Mouse (Mus musculus) forebrain, embryonic 13.5 days (tissue): ENCODE measurements around the gene Pld1. TPM values are rescaled to one million over a fixed set of nuclear protein-coding genes. Genes with fewer than 3 reads are reported as not detected.

Experiments
- ATAC-seq: fragments of 200-750 bp; cut with Nextera tagmentation; 2 replicates; pipeline ENCODE4 v1.8.0; 2017
- H3K27ac ChIP-seq: fragments of 300-500 bp; sonication (generic); 2 replicates; pipeline ENCODE4 v1.5.1; 2015; ENCODE audit warnings: inconsistent platforms, mild to moderate bottlenecking, moderate library complexity
- H3K27me3 ChIP-seq: fragments of 300-500 bp; sonication (generic); 2 replicates; pipeline ENCODE4 v1.6.1; 2015; ENCODE audit warnings: mild to moderate bottlenecking, inconsistent platforms
- H3K36me3 ChIP-seq: fragments of 300-500 bp; sonication (generic); 2 replicates; pipeline ENCODE4 v1.6.1; 2015; ENCODE audit warnings: mild to moderate bottlenecking, inconsistent platforms; ENCODE audit not compliant: poor library complexity, severe bottlenecking
- H3K4me1 ChIP-seq: fragments of 300-500 bp; sonication (generic); 2 replicates; pipeline ENCODE4 v1.6.1; 2015; ENCODE audit warnings: inconsistent platforms
- H3K4me2 ChIP-seq: fragments of 300-500 bp; sonication (generic); 2 replicates; pipeline ENCODE4 v1.6.1; 2015; ENCODE audit warnings: inconsistent platforms, mild to moderate bottlenecking, moderate library complexity
- H3K4me3 ChIP-seq: fragments of 300-500 bp; sonication (generic); 2 replicates; pipeline ENCODE4 v1.5.1; 2015; ENCODE audit warnings: mild to moderate bottlenecking, inconsistent platforms
- H3K9ac ChIP-seq: fragments of 300-500 bp; sonication (generic); 2 replicates; pipeline ENCODE4 v1.6.1; 2015; ENCODE audit warnings: mild to moderate bottlenecking, inconsistent platforms
- H3K9me3 ChIP-seq: fragments of 300-500 bp; sonication (generic); replicated peaks from 2 replicates; pipeline ENCODE4 v1.6.1; 2016; ENCODE audit warnings: inconsistent platforms
- whole genome bisulfite sequencing: fragments of 180-500 bp; shearing (Covaris S2); methylation state at CpG from one replicate; pipeline ENCODE4 v1.1.7; 2015; 5-methylcytosine and 5-hydroxymethylcytosine counted together
- polyA plus RNA-seq: library from polyadenylated mRNA; unstranded; fragments of >200 nt; fragmentation: Nextera tagmentation; extraction: Ambion mirVana; gene quantifications from 2 replicates; pipeline ENCODE4 v1.2.1, GENCODE M21; 2015

Pld1 gene
- polyA plus RNA-seq, 1 experiment from 2014 or later, result 2.7 TPM

DNA sequence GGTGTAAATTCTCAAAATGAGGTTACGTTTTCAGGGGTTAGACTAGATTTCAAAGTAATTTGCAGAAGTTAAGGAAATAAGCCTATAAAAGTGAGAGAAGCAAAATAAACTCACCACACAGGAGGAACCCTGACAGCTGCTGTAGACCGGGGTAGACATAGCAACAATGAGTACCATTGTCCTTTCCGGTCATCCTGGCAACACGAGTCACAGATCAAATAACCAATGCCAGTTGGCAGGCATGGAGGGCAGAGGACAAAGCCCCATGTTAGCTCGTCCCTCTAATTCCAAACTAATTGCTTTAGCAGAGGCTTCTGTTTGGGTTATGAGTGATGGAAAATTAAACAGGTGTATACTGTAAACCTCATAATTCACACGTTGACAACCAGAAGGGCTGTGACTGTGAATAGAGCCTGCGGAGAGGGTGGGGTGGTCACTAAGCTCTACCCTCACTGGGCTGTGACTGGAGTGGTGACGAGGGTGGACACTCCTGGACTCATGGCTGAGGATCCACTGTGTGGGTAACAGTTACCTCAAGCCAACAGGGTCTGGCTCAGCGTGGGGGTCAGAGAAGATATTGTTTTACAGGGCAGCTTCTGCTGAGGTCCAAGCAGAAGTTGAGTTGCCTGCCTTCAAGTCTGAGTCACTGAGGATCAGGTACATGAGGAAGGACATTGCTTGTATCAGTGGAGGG, 39.7 kb downstream of the Pld1 start:
- Histone ChIP-seq H3K27ac (no peak overlapping the region), H3K4me3 (no peak overlapping the region), H3K9ac (no peak overlapping the region), H3K27me3 (no peaks in the 10 kb centered on the region), H3K4me1 (no peaks in the 10 kb centered on the region), H3K9me3 (no peaks in the 10 kb centered on the region), H3K36me3 (no peaks in the 10 kb centered on the region), H3K4me2 (no peak overlapping the region)
- WGBS, result 69% methylated on average over 9 of the region's 9 CpGs
- ATAC-seq, result no peak

DNA sequence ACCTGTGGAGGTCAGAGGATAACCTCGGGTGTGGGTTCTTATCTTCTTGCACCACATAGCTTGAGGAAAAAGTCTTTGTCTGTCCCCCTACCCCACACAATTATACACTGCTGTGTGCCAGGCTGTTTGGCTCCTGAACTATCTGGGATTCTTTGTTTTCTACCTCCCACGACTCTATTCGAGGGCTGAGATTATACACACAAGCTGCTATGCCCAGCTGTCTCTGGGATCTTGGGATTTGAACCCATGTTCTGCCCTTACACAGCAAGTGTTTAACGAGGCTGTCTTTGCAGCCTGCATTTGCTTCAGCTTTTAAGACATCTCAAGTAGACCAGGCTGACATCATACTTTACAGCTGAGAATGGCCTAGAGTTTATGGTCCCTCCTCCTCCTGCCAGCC, 43.1 kb downstream of the Pld1 start:
- WGBS, result 49% methylated on average over 4 of the region's 4 CpGs
- H3K4me2 ChIP-seq, result no peak overlapping the region
- peaks cover 15% of the 10 kb centered on the region for H3K4me1 ChIP-seq
- no peaks in the 10 kb centered on the region for H3K27me3 ChIP-seq
- H3K9me3 ChIP-seq, result no peaks in the 10 kb centered on the region
- H3K4me3 ChIP-seq, result no peak overlapping the region
- ATAC-seq, result no peak
- H3K9ac ChIP-seq, result no peak overlapping the region
- no peaks in the 10 kb centered on the region for H3K36me3 ChIP-seq
- H3K27ac ChIP-seq, result no peak overlapping the region

DNA sequence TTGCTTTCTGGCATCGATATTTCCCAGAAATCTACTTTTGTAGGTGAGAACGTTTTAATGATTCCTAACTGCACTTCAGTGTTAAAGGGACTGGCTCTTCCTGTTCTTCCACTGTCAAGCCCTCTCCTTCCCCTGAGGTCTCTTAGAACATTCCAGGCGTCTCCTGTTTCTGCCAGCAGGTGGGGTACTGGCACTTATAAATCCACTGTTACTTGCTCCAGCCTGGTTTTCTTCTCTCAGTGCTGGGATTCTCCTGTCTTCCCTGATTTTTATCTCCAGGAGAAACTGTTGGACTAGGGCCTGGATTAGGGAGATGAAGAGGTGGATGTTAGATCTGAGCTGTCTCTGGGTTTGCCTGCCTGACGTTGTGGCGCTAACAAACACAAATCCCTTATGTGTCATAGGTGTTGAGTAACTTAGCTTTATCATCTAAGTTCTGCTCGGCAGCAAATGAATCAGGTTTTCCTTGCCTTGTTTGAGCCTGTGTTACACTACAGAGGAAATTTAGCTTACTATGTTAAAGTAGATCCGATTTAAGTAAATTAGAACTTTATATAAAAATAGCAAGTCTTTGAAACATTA, 44.0 kb downstream of the Pld1 start:
- Histone ChIP-seq H3K4me2 (no peak overlapping the region), H3K4me3 (no peak overlapping the region), H3K9me3 (no peaks in the 10 kb centered on the region), H3K4me1 (peaks cover 15% of the 10 kb centered on the region), H3K9ac (no peak overlapping the region), H3K27me3 (no peaks in the 10 kb centered on the region), H3K27ac (no peak overlapping the region), H3K36me3 (no peaks in the 10 kb centered on the region)
- 45% methylated on average over 7 of the region's 7 CpGs for WGBS
- ATAC-seq, result peak; percentile 64

DNA sequence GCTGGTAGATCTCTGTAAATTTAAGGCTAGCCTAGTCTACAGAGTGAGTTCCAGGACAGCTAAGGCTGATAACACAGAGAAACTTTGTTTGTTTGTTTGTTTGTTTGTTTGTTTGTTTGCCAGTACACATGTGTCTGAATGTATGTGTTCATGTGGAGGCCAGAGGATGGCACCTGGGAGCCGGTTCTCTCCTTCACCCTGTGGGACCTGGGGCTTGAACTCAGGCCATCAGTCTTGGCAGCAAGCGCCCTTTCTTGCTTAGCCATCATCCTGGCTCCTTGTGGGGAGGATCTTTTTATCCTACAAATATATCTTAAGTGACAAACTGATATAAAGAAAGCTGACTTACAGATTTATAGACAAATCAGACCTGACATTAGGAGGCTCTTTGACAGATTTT, 44.8 kb downstream of the Pld1 start:
- Histone ChIP-seq H3K4me3 (no peak overlapping the region), H3K27me3 (no peaks in the 10 kb centered on the region), H3K9me3 (no peaks in the 10 kb centered on the region), H3K9ac (no peak overlapping the region), H3K36me3 (no peaks in the 10 kb centered on the region), H3K4me1 (peaks cover 21% of the 10 kb centered on the region), H3K27ac (peak overlapping the region; percentile 41; the same call in 1 of the 2 replicates), H3K4me2 (no peak overlapping the region)
- WGBS, result 69% methylated on average over 2 of the region's 2 CpGs
- no peak for ATAC-seq

DNA sequence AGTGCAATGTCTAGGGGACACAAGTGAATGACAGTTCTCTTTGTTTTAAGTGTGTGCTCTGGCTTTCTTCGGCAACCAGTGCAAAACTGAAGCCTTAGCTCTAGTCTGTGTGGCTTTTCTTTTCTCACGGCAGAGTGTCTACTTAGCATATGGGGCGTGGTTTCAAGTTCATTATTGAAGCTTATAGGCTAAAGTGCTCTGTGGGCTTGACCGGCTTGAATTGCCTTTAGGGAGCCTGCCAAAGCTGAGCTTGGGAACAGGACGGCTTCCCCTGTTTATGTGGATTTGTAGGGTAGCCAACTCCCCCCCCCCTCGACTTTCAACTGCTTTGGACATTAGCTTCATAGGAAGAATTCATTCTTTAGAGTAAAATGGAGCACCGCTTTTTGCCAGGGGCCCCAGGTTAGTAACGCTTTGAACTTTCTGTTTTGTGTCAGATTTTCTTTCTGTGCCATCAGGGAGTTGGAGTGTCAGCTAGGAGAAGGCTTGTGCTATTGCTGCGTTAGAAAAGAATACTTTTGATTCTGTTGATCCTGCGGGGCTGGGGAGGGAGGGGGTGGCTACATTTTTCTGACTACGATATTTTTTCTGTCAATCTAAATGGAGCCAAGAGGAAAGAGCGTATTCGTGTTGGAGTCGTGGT, 45.6 kb downstream of the Pld1 start:
- H3K27me3 ChIP-seq, result no peaks in the 10 kb centered on the region
- peaks cover 21% of the 10 kb centered on the region for H3K4me1 ChIP-seq
- peak overlapping the region; percentile 52 for H3K4me2 ChIP-seq
- H3K9me3 ChIP-seq, result no peaks in the 10 kb centered on the region
- peak overlapping the region; percentile 21 for H3K4me3 ChIP-seq
- no peak overlapping the region for H3K9ac ChIP-seq
- ATAC-seq, result peak; percentile 97
- H3K27ac ChIP-seq, result peak overlapping the region; percentile 60; the same call in 1 of the 2 replicates
- WGBS, result 4% methylated on average over 14 of the region's 14 CpGs
- no peaks in the 10 kb centered on the region for H3K36me3 ChIP-seq

DNA sequence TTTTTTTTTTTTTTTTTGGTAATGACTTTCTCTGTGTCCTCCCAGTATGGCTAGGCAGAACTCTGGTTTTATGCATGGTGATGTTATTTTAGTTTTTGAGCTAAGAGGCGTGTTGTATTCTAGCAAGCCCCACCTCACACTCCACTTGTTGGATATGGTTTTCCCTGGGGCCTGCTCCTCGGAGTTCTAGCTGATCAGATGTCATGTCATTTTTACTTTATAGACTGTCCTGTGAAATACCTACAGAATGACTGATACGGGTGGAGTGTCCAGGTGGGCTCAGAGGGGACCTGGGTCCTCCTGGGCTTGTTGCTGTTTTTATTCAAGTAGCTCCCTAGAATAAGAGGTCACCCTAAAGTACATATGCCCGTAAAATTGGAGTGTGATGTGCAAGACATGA, 46.1 kb downstream of the Pld1 start:
- peak overlapping the region; percentile 61; the same call in 1 of the 2 replicates for H3K27ac ChIP-seq
- ATAC-seq, result no peak
- H3K36me3 ChIP-seq, result no peaks in the 10 kb centered on the region
- H3K27me3 ChIP-seq, result no peaks in the 10 kb centered on the region
- H3K4me3 ChIP-seq, result peak overlapping the region; percentile 21
- H3K4me2 ChIP-seq, result peak overlapping the region; percentile 52
- 46% methylated on average over 4 of the region's 4 CpGs for WGBS
- no peaks in the 10 kb centered on the region for H3K9me3 ChIP-seq
- no peak overlapping the region for H3K9ac ChIP-seq
- H3K4me1 ChIP-seq, result peaks cover 21% of the 10 kb centered on the region

DNA sequence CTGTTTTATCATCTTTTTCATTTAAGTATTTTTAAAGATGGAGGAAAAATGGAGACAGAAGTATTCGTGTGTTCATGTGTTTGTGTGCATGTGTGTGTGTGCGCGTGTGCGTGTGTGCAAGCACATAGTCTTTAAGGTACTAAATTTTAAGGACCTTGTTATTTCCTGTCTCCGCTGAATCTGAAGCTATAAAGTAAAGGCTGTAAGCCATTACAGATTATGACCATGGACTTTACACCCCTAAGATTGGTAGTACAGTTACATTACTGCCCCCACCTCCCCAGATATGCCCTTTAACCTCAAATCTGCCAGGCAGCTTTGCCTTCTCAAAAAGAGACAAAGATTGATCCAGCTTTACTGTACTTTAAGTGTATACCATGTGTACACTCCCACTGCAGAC, 46.8 kb downstream of the Pld1 start:
- H3K4me1 ChIP-seq, result peaks cover 21% of the 10 kb centered on the region
- H3K27me3 ChIP-seq, result no peaks in the 10 kb centered on the region
- H3K9ac ChIP-seq, result no peak overlapping the region
- WGBS, result 97% methylated on average over 5 of the region's 5 CpGs
- no peak overlapping the region for H3K4me2 ChIP-seq
- no peak for ATAC-seq
- H3K36me3 ChIP-seq, result no peaks in the 10 kb centered on the region
- no peak overlapping the region for H3K4me3 ChIP-seq
- H3K27ac ChIP-seq, result no peak overlapping the region
- no peaks in the 10 kb centered on the region for H3K9me3 ChIP-seq

DNA sequence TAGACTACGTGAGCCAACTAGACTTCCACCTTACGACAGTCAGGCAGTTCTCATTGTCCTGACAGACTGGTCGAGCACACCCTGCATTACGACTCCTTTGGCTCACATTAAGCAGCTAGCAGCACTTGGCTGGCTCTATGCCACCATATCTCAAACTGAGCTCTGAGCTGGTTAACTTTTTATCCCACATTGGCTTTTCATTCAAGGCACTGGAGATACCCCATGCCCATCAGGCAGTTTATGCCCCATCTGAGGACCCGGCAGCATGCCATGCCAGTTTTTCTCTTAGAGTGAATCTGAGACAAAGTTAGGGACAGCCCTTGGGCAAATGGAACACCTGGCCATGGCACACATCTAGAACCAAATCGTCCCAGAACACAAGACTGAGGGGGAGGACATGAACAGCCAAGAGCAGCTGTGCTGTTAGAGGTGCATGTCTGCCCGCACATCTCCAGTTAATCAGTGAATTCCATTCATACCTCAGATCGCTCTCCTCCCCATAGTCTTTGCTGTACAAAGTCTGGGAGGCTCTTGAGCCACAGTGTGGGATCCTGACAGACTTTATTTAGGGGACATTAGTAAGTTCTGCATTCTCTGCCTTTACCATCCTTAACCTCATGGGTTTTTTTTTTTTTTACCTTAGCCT, 49.5 kb downstream of the Pld1 start:
- H3K36me3 ChIP-seq, result no peaks in the 10 kb centered on the region
- H3K4me2 ChIP-seq, result no peak overlapping the region
- H3K9me3 ChIP-seq, result no peaks in the 10 kb centered on the region
- WGBS, result 59% methylated on average over 8 of the region's 8 CpGs
- H3K9ac ChIP-seq, result no peak overlapping the region
- H3K4me1 ChIP-seq, result peaks cover 21% of the 10 kb centered on the region
- H3K27me3 ChIP-seq, result no peaks in the 10 kb centered on the region
- no peak for ATAC-seq
- no peak overlapping the region for H3K4me3 ChIP-seq
- H3K27ac ChIP-seq, result no peak overlapping the region

DNA sequence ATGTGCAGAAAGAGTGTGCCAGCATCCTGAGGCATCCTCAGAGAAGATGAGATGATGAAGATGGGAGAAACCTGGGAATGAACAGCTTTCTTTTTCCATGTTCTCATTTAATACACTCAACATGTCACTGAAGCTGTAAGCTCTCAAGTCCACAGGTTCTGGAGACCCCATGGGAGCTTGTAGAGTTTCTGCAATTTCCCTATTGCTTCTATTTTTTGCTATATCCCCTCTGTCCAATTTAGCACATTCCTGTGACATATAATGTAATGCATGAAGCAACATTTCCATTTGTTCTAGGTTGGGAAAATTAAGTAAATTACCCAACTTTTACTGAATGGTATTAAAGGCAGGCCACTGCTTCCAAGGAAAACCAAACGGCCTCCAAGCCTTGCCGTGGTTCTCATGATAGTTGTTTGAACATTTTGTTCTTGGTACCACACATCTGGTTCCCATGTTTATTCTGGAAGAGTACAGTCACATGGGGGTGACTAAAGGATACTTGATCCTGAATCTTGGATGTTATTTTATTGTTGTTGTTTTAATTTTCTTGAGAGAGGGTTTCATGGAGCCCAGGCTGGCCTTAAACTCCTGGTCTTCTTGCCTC, 52.7 kb downstream of the Pld1 start:
- no peaks in the 10 kb centered on the region for H3K27me3 ChIP-seq
- WGBS, result 90% methylated on average over 2 of the region's 2 CpGs
- no peaks in the 10 kb centered on the region for H3K9me3 ChIP-seq
- H3K27ac ChIP-seq, result no peak overlapping the region
- no peak overlapping the region for H3K4me3 ChIP-seq
- no peak overlapping the region for H3K9ac ChIP-seq
- no peak for ATAC-seq
- no peaks in the 10 kb centered on the region for H3K36me3 ChIP-seq
- H3K4me2 ChIP-seq, result no peak overlapping the region
- H3K4me1 ChIP-seq, result peaks cover 6% of the 10 kb centered on the region

DNA sequence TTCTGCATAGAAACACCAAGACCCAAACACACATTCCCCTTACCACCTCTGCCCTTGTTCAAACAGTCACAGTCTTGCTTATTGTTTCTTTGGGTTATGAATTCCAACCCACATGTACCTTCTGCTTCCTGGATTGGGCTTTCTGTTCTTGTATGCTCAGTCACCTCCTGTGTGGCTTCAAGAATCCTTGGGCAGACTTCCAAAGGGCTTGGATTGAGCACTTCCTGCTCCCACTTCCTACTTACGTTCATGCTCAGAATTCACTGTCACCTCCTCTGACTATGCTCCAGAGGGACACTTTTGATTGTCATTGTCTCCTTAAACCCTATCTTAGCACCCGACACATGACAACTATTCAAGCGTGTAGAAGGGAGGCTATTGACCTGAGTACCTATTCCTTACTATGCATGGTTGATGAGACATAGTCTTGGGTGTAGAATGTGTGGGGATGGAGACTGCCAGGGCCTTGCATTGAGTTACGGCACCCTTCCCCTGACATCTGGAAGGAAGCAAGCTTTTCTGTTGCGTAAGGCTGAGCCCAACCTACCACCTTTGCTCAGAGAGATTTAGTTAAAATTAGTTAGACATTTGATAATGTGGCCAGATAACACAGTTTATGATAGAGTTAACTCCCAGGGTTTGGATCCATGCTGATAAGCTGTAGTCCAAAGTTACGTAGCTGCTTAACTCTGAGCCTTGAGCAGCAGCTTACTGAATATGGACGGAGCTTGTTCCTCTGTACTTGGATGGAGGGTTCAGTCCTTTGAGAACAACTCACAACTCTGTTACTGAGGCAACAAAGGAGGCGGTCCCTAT, 55.9 kb downstream of the Pld1 start:
- H3K4me1 ChIP-seq, result no peaks in the 10 kb centered on the region
- no peaks in the 10 kb centered on the region for H3K36me3 ChIP-seq
- no peak overlapping the region for H3K27ac ChIP-seq
- H3K4me3 ChIP-seq, result no peak overlapping the region
- ATAC-seq, result no peak
- 88% methylated on average over 8 of the region's 8 CpGs for WGBS
- no peaks in the 10 kb centered on the region for H3K9me3 ChIP-seq
- H3K4me2 ChIP-seq, result no peak overlapping the region
- no peak overlapping the region for H3K9ac ChIP-seq
- no peaks in the 10 kb centered on the region for H3K27me3 ChIP-seq

DNA sequence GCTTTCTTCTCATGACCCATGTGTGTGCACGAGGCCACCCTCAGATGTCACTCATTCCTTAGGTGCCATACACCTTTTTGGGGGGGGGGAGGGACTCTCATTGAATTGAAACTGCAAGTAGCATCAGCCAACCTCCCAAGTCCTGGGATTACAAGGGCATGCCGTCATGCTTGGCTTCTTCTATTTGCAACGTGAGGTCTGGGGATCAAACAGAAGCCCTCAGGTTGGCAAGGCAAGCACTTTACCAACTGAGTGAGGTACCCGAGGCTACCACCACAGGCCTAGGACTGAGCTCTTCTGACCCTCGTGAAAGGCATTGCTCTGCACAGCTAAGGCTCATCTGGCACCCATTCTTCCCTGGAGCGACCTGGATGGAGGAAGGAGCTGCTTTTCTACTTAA, 65.8 kb downstream of the Pld1 start:
- no peaks in the 10 kb centered on the region for H3K4me1 ChIP-seq
- 75% methylated on average over 6 of the region's 6 CpGs for WGBS
- H3K9me3 ChIP-seq, result no peaks in the 10 kb centered on the region
- no peaks in the 10 kb centered on the region for H3K36me3 ChIP-seq
- H3K4me3 ChIP-seq, result no peak overlapping the region
- no peaks in the 10 kb centered on the region for H3K27me3 ChIP-seq
- H3K4me2 ChIP-seq, result no peak overlapping the region
- H3K27ac ChIP-seq, result no peak overlapping the region
- H3K9ac ChIP-seq, result no peak overlapping the region
- no peak for ATAC-seq
